Mouse (Mus musculus) left cerebral cortex, postnatal 4 days (tissue): ENCODE results near the gene Pus1. TPM values are rescaled to one million over a fixed set of nuclear protein-coding genes. Genes with fewer than 3 reads are reported as not detected.
A peak's percentile ranks its signal among the peaks of the same experiment; 100 is the strongest.
"Not testable (repeated sequence)": the region's sequence is repeated elsewhere in the genome, so short reads cannot be mapped to it uniquely, and the experiment has no call there.

Experiments used
- DNase-seq: peaks from one replicate; pipeline ENCODE4 v3.0.0-alpha.2; 2022
- intact Hi-C: fragments of 180-260 bp; cut with DNase I; formaldehyde crosslinking; loops from one replicate; pipeline ENCODE4 v1.15.1; 2025
- total RNA-seq, 2 experiments: library from RNA; stranded (reverse); gene quantifications; 2 replicates each; pipeline ENCODE4 v1.2.3; 2021

Pus1 gene
- total RNA-seq, 2 experiments from 2014 or later, result 18.7 to 20.3 TPM

GRCm38 (mm10) chr5:110781529-110782238 is 1.2 kb upstream of the Pus1 start:
- intact Hi-C loops, result no loop called here
- no peak for DNase-seq

- DNase-seq, result no peak
- intact Hi-C loops, result no loop called here
Observed at GRCm38 (mm10) chr5:110780761-110781528, 486 bp upstream of the Pus1 start.

- DNase-seq, result no peak
- intact Hi-C loops, result no loop called here
Observed at GRCm38 (mm10) chr5:110779276-110779997, 1.0 kb downstream of the Pus1 start.

- no peak for DNase-seq
- intact Hi-C loops, result no loop called here
Observed at GRCm38 (mm10) chr5:110778263-110778662, 2.2 kb downstream of the Pus1 start.

DNA sequence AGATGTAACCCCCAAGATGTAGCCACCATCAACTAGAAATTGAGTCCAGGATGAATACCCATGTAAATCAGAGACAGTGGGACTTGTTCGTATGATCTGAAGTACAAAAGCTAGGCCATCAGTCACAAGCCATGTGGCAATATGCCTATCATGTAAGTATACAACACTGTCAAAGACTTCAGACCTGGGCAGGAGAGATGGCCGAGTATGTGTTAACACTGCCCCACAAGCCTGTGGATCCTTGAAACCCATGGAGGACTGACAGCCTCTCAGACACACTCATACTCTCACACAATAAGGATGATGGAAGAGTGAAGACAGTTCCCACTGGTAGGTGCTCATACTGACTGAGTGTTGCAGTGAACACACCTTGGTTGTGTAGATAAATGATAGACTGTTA is 4.3 kb downstream of the Pus1 start:
- no peak for DNase-seq
- intact Hi-C loops, result no loop called here

DNA sequence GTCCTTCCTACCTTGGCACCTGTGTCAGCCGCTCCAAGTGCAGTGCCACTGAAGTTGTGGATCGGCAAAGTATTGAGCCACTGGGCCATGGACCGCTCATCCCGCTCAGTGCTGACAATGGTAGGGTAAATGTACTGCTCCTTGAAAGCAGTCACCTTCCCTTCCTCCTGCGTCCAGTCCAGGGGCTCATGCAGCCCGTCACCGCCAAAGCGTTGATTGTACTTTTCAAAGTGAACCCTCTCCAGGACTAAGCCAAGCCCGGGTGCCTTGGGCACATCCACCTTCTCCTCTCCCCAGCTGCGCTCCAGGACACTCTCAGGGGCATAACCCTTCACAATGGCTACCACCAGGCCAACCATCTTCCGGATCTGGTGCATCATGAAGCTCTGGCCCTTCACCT is 5.9 kb downstream of the Pus1 start:
- no peak for DNase-seq
- intact Hi-C loops, result no loop called here

DNA sequence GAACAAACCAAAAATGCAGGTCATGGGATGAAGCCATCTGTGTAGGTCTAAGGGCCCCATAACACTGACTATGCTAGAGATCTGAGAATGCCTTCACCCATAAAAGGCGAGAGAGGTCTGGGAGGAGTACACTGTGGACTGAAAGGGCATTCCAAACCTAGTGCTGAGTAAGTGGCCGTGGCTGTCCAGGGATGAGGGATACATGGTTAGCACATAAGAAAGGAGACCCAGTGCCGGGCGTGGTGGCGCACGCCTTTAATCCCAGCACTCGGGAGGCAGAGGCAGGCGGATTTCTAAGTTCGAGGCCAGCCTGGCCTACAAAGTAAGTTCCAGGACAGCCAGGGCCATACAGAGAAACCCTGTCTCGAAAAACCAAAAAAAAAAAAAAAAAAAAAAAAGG is 7.5 kb downstream of the Pus1 start:
- DNase-seq, intact Hi-C loops: not testable (repeated sequence)

DNA sequence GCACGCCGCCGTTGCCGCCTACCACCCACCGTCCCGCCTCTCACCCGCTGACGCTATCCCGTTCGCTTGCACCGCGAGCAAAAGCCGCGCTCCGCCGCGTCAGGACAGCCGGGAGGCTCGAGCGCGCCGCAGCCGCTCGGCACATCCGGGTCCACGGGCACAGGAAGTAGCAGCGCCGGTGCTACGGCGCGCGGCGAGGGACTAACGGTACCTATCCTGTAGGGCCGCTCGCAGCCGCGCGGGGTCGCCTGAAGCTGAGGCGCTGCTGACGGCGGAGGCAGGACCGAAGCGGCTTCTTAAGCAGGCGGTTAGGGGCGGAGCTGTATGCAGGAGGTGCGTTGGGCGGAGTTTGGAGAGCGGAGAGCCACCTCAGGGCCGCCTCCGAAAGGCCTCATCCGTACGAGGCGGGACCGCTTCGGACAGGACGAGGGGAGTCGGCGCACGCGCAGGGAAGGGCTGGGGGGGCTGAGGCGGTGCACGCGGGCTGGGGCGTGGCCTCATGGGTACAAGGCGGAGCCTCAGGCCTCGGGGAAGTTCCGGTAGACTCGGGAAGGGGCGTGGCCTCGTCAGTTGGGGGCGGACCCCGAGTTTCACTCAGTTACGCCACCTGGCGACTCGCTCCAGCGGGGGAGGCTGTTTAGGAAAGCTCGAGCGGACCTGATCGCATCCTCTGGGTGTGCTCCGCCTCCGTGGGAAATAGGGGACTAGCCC is 9.9 kb downstream of the Pus1 start, which contains the start of gene Ep400:
Ep400 (minus strand) TSS at position 270 of the 711 bp plus-strand sequence.
- intact Hi-C loops, result no loop called here
- DNase-seq, result peak; percentile 100

- no peak for DNase-seq
- intact Hi-C loops, result no loop called here
Observed at GRCm38 (mm10) chr5:110770031-110770445, 10.4 kb downstream of the Pus1 start.

DNA sequence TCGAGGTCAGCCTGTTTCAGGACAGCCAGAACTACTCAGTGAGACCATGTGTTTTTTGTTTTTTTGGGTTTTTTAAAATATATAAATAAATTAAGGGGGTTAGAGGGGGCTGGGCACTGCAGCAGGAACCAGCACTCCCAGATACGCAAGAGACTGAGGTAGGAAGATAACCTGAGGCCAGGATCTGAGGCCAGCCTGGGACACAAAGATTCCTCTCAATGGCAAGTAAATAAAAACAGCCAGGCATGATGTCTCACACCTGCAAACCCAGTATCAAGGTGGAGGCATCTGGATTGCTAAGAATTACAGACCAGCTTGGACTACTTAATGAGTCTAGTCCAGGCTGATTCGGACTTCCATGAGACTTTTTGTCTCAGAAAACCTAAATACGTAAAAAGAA is 11.2 kb downstream of the Pus1 start:
- no peak for DNase-seq
- intact Hi-C loops, result no loop called here

GRCm38 (mm10) chr5:110763890-110764289 is 16.6 kb downstream of the Pus1 start:
- DNase-seq, result no peak

DNA sequence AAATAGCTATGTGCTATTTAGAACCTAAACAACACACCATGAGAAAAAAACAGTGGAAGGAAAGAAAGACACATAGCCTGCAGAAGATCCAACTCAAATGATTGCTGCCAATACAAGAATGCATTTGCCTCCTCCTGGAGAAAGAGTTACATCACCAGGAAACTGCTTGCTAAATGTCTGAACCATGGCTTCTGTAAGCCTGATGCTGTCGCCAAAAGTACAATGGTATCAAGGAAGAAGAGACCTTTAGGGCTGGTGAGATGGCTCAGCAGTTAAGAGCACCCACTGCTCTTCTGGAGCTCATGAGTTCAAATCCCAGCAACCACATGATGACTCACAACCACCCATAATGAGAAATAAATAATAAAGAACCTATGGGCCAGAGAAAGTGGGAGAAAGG is 35.4 kb downstream of the Pus1 start:
- no peak for DNase-seq
- intact Hi-C loops, result no loop called here

More at GRCm38 (mm10) chr5:110763890-110764289, 16.6 kb downstream of the Pus1 start:
- intact Hi-C loops, result no loop called here

- DNase-seq, result no peak
- intact Hi-C loops, result no loop called here
Observed at GRCm38 (mm10) chr5:110739496-110740275, 40.8 kb downstream of the Pus1 start.

DNA sequence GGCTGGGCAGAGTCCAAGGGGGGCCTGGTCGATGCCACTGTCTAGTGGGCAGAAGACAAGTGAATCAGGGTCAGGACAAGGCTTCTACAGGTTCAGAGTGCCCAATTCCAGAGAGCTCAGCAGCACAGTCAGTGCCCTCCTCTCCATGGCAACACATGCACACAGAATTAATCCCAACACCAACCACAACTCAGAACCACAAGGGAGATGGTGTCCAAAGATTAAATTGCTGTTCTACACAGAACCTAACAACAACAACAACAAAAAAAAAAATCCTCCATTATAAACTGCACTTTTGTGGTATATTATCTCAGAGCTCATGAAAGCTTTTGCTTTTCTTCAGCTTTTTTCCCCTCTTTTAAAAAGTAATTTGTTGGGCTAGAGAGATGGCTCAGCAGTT is 44.9 kb downstream of the Pus1 start:
- intact Hi-C loops, result no loop called here
- no peak for DNase-seq

GRCm38 (mm10) chr5:110733231-110733823 is 47.1 kb downstream of the Pus1 start:
- DNase-seq, result no peak
- intact Hi-C loops, result no loop called here

- intact Hi-C loops, result no loop called here
- no peak for DNase-seq
Observed at GRCm38 (mm10) chr5:110731227-110731626, 49.2 kb downstream of the Pus1 start.

- no peak for DNase-seq
- intact Hi-C loops, result no loop called here
Observed at GRCm38 (mm10) chr5:110727850-110728249, 52.6 kb downstream of the Pus1 start.
